ENCODE assay signal across 8 mouse cellular contexts in the genomic region with DNA sequence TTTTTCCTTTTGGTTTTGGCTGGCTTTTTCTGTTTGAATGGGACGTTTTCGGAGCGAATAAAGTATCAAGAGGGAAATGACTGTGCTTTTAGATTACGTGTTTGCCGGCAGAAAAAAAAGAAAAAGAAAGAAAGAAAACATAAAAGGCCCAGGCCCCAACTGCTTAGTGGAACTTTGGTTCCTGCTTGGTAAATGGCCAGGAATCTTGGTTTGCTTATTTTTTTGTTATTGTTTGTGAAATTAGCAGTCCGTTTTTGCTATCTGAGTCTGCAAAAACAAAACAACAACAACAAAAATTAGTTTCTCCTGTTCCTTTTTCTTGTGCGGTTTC. TPM values are rescaled to one million over a fixed set of nuclear protein-coding genes. Genes with fewer than 3 reads are reported as not detected.
DNase-seq lines count a peak whose midpoint lies in the region; ATAC-seq lines count a peak whose summit lies in the region.

No protein-coding gene starts in this region.

- peak overlapping the region; percentile 99 for H3K27ac ChIP-seq in kidney, embryonic 14.5 days (ENCODE audit: low read depth, low read length)
- peak overlapping the region; percentile 95 for H3K27ac ChIP-seq in hindbrain, embryonic 12.5 days
- peak overlapping the region; percentile 90 for H3K27ac ChIP-seq in midbrain, embryonic 13.5 days

- H3K9me3 ChIP-seq in kidney, embryonic 14.5 days (ENCODE audit: control insufficient read depth, low read length), result no peaks in the 10 kb centered on the region
- no peaks in the 10 kb centered on the region for H3K9me3 ChIP-seq in hindbrain, embryonic 12.5 days (replicated peaks)
- no peaks in the 10 kb centered on the region for H3K9me3 ChIP-seq in midbrain, embryonic 13.5 days

- ATAC-seq in kidney, embryonic 14.5 days (ENCODE audit: low FRiP score, low TSS enrichment), result no peak
- ATAC-seq in hindbrain, embryonic 12.5 days (ENCODE audit: low FRiP score), result no peak
- no peak for ATAC-seq in midbrain, embryonic 13.5 days

- peaks cover 17% of the 10 kb centered on the region for H3K4me1 ChIP-seq in kidney, embryonic 14.5 days (ENCODE audit: control insufficient read depth, insufficient read depth, low read length)
- H3K4me1 ChIP-seq in hindbrain, embryonic 12.5 days, result peaks cover 20% of the 10 kb centered on the region
- peaks cover 18% of the 10 kb centered on the region for H3K4me1 ChIP-seq in midbrain, embryonic 13.5 days (replicated peaks)

- no peak for DNase-seq in kidney, adult 11 months
- peak; percentile 73 for DNase-seq in Muller cell, postnatal 12 days (ENCODE audit: inconsistent ontology term)
- DNase-seq in adrenal gland, adult 18-20 months (ENCODE audit: low spot score in 2 of 2), result no peak
- DNase-seq in layer of hippocampus, postnatal 36 days, result no peak
- DNase-seq in gastrocnemius, postnatal 14 days, result no peak

- H3K9ac ChIP-seq in kidney, embryonic 14.5 days (ENCODE audit: low read depth, low read length), result peak overlapping the region; percentile 98
- H3K9ac ChIP-seq in hindbrain, embryonic 12.5 days, result peak overlapping the region; percentile 95
- H3K9ac ChIP-seq in midbrain, embryonic 13.5 days (replicated peaks), result peak overlapping the region; percentile 81

- 2% methylated on average over 7 of the region's 7 CpGs for WGBS in kidney, embryonic 14.5 days
- 0% methylated on average over 7 of the region's 7 CpGs for WGBS in hindbrain, embryonic 12.5 days
- 1% methylated on average over 7 of the region's 7 CpGs for WGBS in midbrain, embryonic 13.5 days

- H3K4me2 ChIP-seq in kidney, embryonic 14.5 days (replicated peaks; ENCODE audit: low read depth, low read length), result peak overlapping the region; percentile 80
- H3K4me2 ChIP-seq in hindbrain, embryonic 12.5 days (replicated peaks), result peak overlapping the region; percentile 67
- peak overlapping the region; percentile 69 for H3K4me2 ChIP-seq in midbrain, embryonic 13.5 days (replicated peaks)

- no peaks in the 10 kb centered on the region for H3K27me3 ChIP-seq in kidney, embryonic 14.5 days (ENCODE audit: control insufficient read depth, insufficient read depth, low read length)
- H3K27me3 ChIP-seq in hindbrain, embryonic 12.5 days, result no peaks in the 10 kb centered on the region
- peaks cover 4% of the 10 kb centered on the region; the same call in 1 of the 2 replicates for H3K27me3 ChIP-seq in midbrain, embryonic 13.5 days

- intact Hi-C loops in gastrocnemius, postnatal 14 days (cut with DNase I; ENCODE audit: low total_unique reads), result no loop called here

- peak overlapping the region; percentile 87 for H3K4me3 ChIP-seq in kidney, embryonic 14.5 days (ENCODE audit: low read length)
- H3K4me3 ChIP-seq in hindbrain, embryonic 12.5 days, result peak overlapping the region; percentile 77
- H3K4me3 ChIP-seq in midbrain, embryonic 13.5 days (replicated peaks), result peak overlapping the region; percentile 64

- H3K36me3 ChIP-seq in kidney, embryonic 14.5 days (ENCODE audit: control insufficient read depth, insufficient read depth, low read length), result no peaks in the 10 kb centered on the region
- H3K36me3 ChIP-seq in hindbrain, embryonic 12.5 days, result no peaks in the 10 kb centered on the region
- no peaks in the 10 kb centered on the region for H3K36me3 ChIP-seq in midbrain, embryonic 13.5 days

RNA-seq across cellular contexts. Expression of a gene that starts 0.8 kb away (rescaled TPM):
- 27.6 and 44.5 TPM in 2 replicates for polyA plus RNA-seq in kidney, embryonic 14.5 days (2014; fragmentation: Nextera tagmentation; extraction: Ambion mirVana)
- polyA plus RNA-seq in hindbrain, embryonic 12.5 days (2016; fragmentation: Nextera tagmentation; extraction: Ambion mirVana), result 20.8 and 22.0 TPM in 2 replicates
- polyA plus RNA-seq in midbrain, embryonic 13.5 days (2015; fragmentation: Nextera tagmentation; extraction: Ambion mirVana), result 6.6 and 7.4 TPM in 2 replicates
- 10 to 100 TPM; 45.3 TPM for total RNA-seq in adrenal gland, adult 18-20 months (2021)
- total RNA-seq in layer of hippocampus, postnatal 36 days (2021), result 10 to 100 TPM; 13.8 to 14.7 TPM
- total RNA-seq in gastrocnemius, postnatal 14 days (2021), result 10 to 100 TPM; 21.0 to 23.9 TPM
